Mouse (Mus musculus) right cerebral cortex, postnatal 10 days (tissue): ENCODE measurements around the gene Bcdin3d.

Experiments
- DNase-seq, 2 experiments: peaks; one replicate each; pipeline ENCODE4 v3.0.0; 2021; ENCODE audit warnings: low spot score in 2 of 2

The Bcdin3d gene

DNA sequence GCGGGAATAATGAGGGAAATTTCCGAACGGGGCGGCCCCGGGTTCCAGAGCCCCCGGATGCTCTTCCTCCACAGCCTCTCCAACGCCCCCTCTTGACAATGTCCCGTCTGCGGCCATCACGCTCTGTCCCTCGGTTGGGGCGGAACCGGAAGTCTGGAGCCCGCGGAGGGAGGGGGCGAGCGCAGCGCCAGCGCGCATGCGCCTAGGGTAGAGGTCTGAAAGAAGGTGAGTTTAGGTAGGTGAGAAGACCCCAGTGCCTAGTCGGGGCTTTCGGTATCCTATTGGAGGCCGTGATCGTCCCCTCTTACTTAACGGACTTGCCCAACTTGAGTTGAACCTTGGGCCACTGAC lies at the start of gene Bcdin3d:
Gene Bcdin3d, minus strand, starts transcription at position 155 of the 351 bp plus-strand sequence.
- peak; percentile 90 to 93 for DNase-seq

- DNase-seq = no peak
Observed at GRCm38 (mm10) chr15:99520306-99520705, 45.8 kb upstream of the Bcdin3d start.

DNA sequence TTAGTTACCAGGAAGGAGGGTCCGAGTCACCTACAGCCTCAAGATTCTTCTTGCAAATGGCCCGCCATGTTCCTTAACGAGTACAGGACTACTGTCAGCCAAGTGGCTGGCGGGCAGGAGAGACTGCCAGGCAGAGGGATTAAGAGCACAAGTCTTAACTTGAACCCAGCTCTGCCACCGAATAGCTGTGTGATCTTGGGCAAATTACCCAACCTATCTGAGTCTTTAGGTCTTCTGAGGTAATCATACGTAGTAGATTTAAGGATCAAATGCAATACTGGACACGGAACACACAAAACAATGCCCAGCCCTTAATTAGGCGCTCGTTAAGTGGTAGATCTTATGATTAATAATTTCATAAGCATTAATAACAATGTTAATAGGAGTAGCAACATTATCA lies 45.1 kb upstream of the Bcdin3d start:
- DNase-seq = no peak

DNA sequence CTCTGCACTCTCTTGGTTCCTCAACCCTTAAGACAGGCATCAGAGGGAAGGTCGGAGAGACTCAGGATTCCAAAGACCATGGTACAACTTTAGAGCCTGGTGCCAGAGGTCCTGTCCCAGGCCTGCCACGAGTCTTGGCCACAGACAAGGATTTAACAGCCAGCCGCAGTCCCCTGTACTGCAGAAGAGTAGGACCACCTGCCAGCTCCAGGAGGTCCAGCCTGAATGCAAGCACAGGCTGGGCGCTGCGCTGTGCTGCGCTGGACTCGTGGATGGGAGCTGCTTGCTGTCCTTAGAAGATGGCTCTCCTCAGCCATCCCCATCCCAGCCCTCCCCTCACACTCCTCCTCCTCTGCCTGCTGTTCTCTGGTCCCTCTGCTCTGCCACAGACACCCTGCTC lies 43.2 kb upstream of the Bcdin3d start:
- no peak for DNase-seq

GRCm38 (mm10) chr15:99516715-99517114 lies 42.2 kb upstream of the Bcdin3d start:
- DNase-seq = no peak

- no peak for DNase-seq
Observed at GRCm38 (mm10) chr15:99511797-99512525, 37.4 kb upstream of the Bcdin3d start.

- no peak for DNase-seq
Observed at GRCm38 (mm10) chr15:99510621-99511020, 36.1 kb upstream of the Bcdin3d start.

DNA sequence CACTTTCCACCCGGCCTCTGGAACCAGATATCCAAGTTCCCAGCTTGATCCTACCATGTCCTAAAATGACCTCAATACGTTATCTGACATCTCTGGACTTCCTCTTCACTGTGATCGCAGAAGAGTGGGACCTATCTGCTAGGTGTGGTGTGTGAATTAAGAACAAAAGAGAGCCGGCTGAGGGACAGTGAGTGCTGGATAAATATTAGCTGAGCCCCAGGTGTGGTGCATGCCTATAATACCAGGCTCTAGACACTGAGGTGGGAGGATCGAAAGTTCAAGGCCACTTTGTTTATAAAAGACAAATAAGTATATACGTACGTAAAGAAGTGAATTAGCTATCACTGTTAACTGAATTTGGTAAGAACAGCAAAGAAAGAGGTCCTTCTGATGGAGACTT lies 35.3 kb upstream of the Bcdin3d start:
- DNase-seq = no peak

- DNase-seq = no peak
Observed at GRCm38 (mm10) chr15:99505324-99506095, 31.0 kb upstream of the Bcdin3d start.

DNA sequence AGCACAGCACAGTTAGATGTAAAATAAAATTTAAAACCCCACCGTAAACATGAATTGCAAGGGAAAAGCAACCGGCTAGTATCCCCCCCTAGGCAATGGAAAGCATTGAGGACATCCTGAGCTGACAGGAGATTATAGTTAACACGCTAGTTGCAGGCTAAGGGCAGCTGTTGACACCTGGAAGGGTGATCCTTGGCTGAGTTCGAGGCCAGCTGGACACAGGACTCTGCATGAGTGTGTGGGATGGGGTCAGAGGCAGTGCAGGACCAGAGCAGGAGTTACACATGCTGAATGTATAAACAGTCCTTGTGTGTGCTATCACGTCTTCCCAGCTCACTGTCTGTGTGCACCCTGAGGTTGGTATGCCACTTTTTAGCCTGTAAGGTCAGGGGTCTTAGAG lies 28.7 kb upstream of the Bcdin3d start:
- no peak for DNase-seq

DNA sequence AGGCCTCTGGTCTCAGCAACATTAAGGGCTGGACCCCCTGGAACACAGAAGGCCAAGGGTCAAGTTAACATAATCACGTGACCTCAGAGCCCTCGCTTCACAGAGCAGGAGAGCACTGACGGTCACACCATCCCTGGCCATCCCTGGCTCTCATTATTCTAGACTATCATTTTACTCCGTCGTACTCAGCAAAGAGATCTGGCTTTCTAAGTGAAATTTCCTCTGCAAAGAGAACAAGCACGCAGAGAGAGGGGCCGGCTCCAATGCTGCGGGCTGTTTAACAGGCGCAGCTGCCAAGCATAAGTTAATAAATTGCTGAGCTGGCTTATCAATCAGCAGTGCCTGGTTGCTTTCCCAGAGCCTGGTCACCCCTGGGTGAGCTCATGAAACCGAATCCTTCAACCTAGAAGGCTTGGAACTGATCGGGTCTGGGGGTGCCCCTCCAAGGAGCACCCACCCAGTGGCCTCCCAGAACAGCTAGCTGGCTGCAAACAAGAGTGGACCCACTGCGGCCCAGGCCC lies 27.8 kb upstream of the Bcdin3d start:
- DNase-seq = peak in 1 of 2 experiments; percentile 46

DNA sequence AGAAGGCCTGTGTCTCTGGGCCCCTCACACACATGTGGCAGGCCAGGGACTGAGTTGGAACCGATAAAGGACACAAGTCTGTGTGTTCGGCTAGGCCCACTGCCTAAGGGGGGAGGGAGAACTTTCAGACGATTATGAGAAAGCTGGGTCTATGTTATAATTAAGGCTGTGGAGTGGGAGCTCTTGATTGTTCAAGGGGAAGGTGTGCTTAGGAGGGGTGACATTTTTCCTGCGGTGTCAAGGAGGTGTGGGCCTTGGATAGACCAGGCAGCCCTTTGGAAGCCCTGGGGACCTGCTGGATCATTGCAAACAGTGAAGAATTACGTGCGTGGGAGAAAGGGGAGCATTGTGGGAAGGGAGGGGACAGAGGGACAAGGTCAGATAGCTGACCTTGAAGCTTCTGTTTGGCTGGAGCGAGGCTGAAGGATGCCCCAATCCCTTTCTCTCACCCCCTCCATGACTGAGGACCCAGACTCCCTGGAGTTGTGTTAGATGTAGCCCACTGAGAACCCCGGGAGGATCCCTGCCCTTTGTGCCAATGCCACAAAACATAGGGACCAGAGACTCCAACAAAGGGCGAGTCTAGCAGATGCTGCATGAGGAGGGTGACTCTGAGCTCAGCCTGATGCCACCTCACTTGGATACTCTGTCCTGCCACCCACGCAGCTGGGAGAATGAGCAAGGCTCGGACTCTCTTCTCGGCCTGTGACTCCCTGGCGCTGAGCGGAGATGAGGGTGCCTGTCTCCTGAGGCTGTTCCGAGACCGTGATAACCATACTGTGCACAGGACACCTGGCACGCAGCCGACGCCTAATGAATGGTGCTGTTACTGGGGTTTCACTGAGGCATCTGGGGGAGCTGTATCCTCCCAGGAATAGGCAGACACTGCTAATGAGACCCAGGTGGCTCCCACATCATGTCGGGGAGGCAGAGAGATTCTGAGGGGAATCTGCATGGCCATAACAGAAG lies 27.0 kb upstream of the Bcdin3d start:
- peak; percentile 67 to 69 for DNase-seq

DNA sequence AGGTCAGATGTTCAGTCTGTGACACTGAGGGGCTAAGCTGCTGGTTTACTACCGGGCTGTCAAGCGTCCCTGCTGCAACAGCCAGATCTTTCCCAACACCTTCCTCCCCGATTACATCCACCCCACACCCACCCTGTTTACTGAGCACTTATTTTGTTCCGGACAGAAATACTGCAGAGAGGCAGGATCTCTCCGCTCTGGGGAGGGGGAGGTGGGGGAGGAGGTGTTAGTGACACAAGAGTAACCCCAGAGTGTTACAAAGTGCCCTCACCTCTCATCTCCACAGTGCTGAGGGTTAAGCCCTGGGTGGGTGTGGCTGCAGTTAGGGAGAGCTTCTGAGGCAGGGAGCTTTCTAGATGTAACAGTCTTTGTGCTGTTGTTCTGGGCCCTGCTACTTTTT lies 25.8 kb upstream of the Bcdin3d start:
- no peak for DNase-seq

- peak in 1 of 2 experiments; percentile 28 for DNase-seq
Observed at GRCm38 (mm10) chr15:99499726-99500125, 25.2 kb upstream of the Bcdin3d start.

- DNase-seq = peak in 1 of 2 experiments; percentile 32
Observed at GRCm38 (mm10) chr15:99498781-99499180, 24.3 kb upstream of the Bcdin3d start.

- DNase-seq = no peak
Observed at GRCm38 (mm10) chr15:99498356-99498755, 23.8 kb upstream of the Bcdin3d start.

- DNase-seq = peak; percentile 58 to 67
Observed at GRCm38 (mm10) chr15:99497527-99498242, 23.2 kb upstream of the Bcdin3d start.

DNA sequence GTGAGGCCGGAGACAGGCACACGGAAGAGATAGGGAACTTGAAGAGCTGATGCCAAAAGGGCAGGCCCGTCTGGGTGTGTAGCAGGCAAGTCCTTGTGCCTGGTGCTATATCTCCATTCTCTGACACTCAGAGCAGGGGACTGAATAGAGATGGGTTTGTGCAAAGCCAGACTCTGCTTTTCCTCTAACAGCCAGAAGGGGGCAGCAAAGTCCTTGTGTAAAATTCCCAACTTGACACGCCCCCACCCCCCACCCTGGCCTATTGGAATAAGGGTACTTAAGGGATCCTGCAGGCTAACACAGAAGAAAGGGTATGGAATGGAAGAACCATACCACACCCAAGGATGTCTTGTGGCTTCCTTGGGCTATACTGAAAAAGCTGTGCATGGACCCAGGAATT lies 22.5 kb upstream of the Bcdin3d start:
- peak; percentile 78 to 79 for DNase-seq

GRCm38 (mm10) chr15:99484745-99485144 lies 10.2 kb upstream of the Bcdin3d start:
- DNase-seq = no peak

GRCm38 (mm10) chr15:99475814-99476213 lies 1.3 kb upstream of the Bcdin3d start:
- DNase-seq = no peak
